Mouse (Mus musculus) hindbrain, embryonic 14.5 days (tissue): ENCODE measurements at regions not wholly inside any gene's neighbourhood (a gene's known extent, or its start where the extent isn't known, plus 50 kb on each side); places are given as distances from the start of the nearest gene placed in this dataset.
"Not testable (repeated sequence)": the region's sequence is repeated elsewhere in the genome, so short reads cannot be mapped to it uniquely, and the experiment has no call there.

ENCODE experiments used
- ATAC-seq: fragments of 200-750 bp; cut with Nextera tagmentation; 2 replicates; pipeline ENCODE4 v1.8.0; 2017; ENCODE audit warnings: moderate number of reproducible peaks, mild to moderate bottlenecking, moderate TSS enrichment, moderate library complexity; ENCODE audit not compliant: low FRiP score
- DNase-seq: peaks from one replicate; pipeline ENCODE4 v3.0.0-alpha.2; 2015; ENCODE audit warnings: low spot score
- H3K27ac ChIP-seq: fragments of 300-500 bp; sonication (generic); 2 replicates; pipeline ENCODE4 v1.5.1; 2014; ENCODE audit warnings: mild to moderate bottlenecking, moderate library complexity
- H3K27me3 ChIP-seq: fragments of 300-500 bp; sonication (generic); 2 replicates; pipeline ENCODE4 v1.6.1; 2014; ENCODE audit warnings: mild to moderate bottlenecking, low read length, mixed read lengths; ENCODE audit not compliant: control insufficient read depth, insufficient read depth
- H3K36me3 ChIP-seq: fragments of 300-500 bp; sonication (generic); replicated peaks from 2 replicates; pipeline ENCODE4 v1.6.1; 2014; ENCODE audit not compliant: control insufficient read depth, insufficient read depth
- H3K4me1 ChIP-seq: fragments of 300-500 bp; sonication (generic); replicated peaks from 2 replicates; pipeline ENCODE4 v1.6.1; 2014; ENCODE audit warnings: antibody characterized with exemption, low read length, mixed read lengths; ENCODE audit not compliant: control insufficient read depth, insufficient read depth
- H3K4me2 ChIP-seq: fragments of 300-500 bp; sonication (generic); replicated peaks from 2 replicates; pipeline ENCODE4 v1.6.1; 2014; ENCODE audit warnings: mild to moderate bottlenecking, moderate library complexity
- H3K4me3 ChIP-seq: fragments of 300-500 bp; sonication (generic); replicated peaks from 2 replicates; pipeline ENCODE4 v1.5.1; 2014; ENCODE audit warnings: mild to moderate bottlenecking, low read length
- H3K9ac ChIP-seq: fragments of 300-500 bp; sonication (generic); 2 replicates; pipeline ENCODE4 v1.6.1; 2014
- H3K9me3 ChIP-seq: fragments of 300-500 bp; sonication (generic); 2 replicates; pipeline ENCODE4 v1.6.1; 2016; ENCODE audit warnings: low read length; ENCODE audit not compliant: control insufficient read depth
- WGBS: fragments of 180-500 bp; shearing (Covaris S2); extraction: QIAGEN DNeasy Blood & Tissue Kit; methylation state at CpG from one replicate; pipeline ENCODE4 v1.1.7; 2014; 5-methylcytosine and 5-hydroxymethylcytosine counted together

DNA sequence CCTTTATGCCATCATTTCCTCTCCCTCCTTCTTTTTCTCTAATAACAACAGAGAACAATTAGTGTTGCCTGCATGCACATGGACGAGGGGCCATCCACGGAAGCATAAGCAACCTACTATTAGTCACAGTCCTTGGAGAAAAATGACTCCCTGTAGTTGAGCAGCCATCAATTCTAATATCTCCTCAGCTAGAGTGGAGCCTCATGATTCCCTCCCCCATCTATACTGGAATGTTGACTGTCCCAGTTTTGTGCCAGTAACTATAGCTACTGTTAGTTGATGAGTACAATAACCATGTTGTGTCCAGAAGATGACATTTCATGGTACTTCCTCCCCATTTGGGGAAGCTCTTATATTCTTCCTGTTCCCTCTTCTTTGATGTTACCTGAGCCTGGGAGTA lies 64.3 kb upstream of the Rtn4 start:
- WGBS: 64% methylated on average over 2 of the region's 2 CpGs
- Histone ChIP-seq H3K4me1 (no peaks in the 10 kb centered on the region), H3K36me3 (no peaks in the 10 kb centered on the region), H3K9me3 (no peaks in the 10 kb centered on the region), H3K27me3 (no peaks in the 10 kb centered on the region), H3K4me2 (no peak overlapping the region), H3K27ac (no peak overlapping the region), H3K9ac (no peak overlapping the region), H3K4me3 (no peak overlapping the region)
- ATAC-seq (no peak), DNase-seq (no peak)

- H3K27me3 ChIP-seq: no peaks in the 10 kb centered on the region
- 58% methylated on average over 1 of the region's 1 CpGs for WGBS
- peaks cover 6% of the 10 kb centered on the region; the same call in 1 of the 2 replicates for H3K4me1 ChIP-seq
- ATAC-seq (no peak), DNase-seq (no peak)
- no peaks in the 10 kb centered on the region for H3K36me3 ChIP-seq
- no peak overlapping the region for H3K27ac ChIP-seq
- H3K4me3 ChIP-seq: no peak overlapping the region
- no peak overlapping the region for H3K9ac ChIP-seq
- H3K4me2 ChIP-seq: no peak overlapping the region
- H3K9me3 ChIP-seq: no peaks in the 10 kb centered on the region
Observed at GRCm38 (mm10) chr11:29632486-29632885, 60.3 kb upstream of the Rtn4 start.

DNA sequence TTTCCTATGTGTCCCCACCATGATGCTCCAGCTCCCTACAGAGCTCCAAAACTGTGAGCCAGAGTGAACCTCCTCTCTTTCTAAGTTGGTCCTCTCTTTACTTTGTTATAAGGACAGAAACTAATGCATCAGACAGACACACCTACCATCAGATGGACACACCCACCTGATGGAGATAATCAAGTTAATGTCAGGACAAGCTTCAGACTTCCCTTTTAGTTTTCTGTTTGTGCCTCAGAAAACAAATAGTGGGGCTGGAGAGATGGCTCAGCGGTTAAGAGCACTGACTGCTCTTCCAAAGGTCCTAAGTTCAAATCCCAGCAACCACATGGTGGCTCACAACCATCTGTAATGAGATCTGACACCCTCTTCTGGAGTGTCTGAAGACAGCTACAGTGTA lies 59.5 kb upstream of the Rtn4 start:
- ATAC-seq, H3K27me3 ChIP-seq, DNase-seq, H3K9me3 ChIP-seq, H3K36me3 ChIP-seq, H3K4me2 ChIP-seq, H3K27ac ChIP-seq, H3K4me3 ChIP-seq, H3K4me1 ChIP-seq, H3K9ac ChIP-seq: not testable (repeated sequence)
- 92% methylated on average over 1 of the region's 1 CpGs for WGBS

GRCm38 (mm10) chr11:29636759-29637200 lies 56.0 kb upstream of the Rtn4 start:
- ATAC-seq: peak; percentile 51; the same call in 1 of the 2 replicates

GRCm38 (mm10) chr11:29638093-29638669 lies 54.6 kb upstream of the Rtn4 start:
- WGBS: 73% methylated on average over 8 of the region's 8 CpGs
- Histone ChIP-seq H3K4me1 (peaks cover 6% of the 10 kb centered on the region; the same call in 1 of the 2 replicates), H3K9me3 (no peaks in the 10 kb centered on the region), H3K9ac (no peak overlapping the region), H3K36me3 (no peaks in the 10 kb centered on the region), H3K27me3 (no peaks in the 10 kb centered on the region), H3K4me3 (no peak overlapping the region), H3K4me2 (no peak overlapping the region), H3K27ac (no peak overlapping the region)
- ATAC-seq (no peak), DNase-seq (no peak)

More at GRCm38 (mm10) chr11:29636759-29637200, 56.0 kb upstream of the Rtn4 start:
- Histone ChIP-seq H3K4me2 (no peak overlapping the region), H3K9me3 (no peaks in the 10 kb centered on the region), H3K4me3 (no peak overlapping the region), H3K4me1 (peaks cover 6% of the 10 kb centered on the region; the same call in 1 of the 2 replicates), H3K36me3 (no peaks in the 10 kb centered on the region), H3K27me3 (no peaks in the 10 kb centered on the region), H3K9ac (no peak overlapping the region), H3K27ac (no peak overlapping the region)
- WGBS: 35% methylated on average over 6 of the region's 6 CpGs
- DNase-seq: no peak

DNA sequence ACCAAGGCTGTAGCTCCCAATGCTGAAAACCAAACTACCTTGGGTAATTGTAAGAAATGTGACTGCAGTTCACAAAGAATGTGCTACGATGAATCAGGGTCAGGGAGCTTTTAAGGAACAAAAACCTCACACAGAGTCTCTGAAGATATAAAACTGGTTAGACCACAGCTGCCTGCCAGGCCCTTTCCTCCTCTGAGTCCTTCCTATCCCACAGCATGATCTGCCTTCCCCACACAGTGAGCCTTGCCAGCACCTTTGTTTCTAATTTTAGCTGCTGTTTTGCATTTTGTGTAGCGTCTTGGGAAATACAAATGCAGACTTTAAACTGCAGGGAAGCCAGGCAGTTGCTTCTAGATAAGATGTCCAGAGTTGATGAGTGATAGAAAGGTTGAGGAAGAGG lies 53.9 kb upstream of the Rtn4 start:
- Histone ChIP-seq H3K4me2 (no peak overlapping the region), H3K27me3 (no peaks in the 10 kb centered on the region), H3K4me1 (peaks cover 6% of the 10 kb centered on the region; the same call in 1 of the 2 replicates), H3K4me3 (no peak overlapping the region), H3K27ac (no peak overlapping the region), H3K9me3 (no peaks in the 10 kb centered on the region), H3K9ac (no peak overlapping the region), H3K36me3 (no peaks in the 10 kb centered on the region)
- ATAC-seq (no peak), DNase-seq (no peak)
- WGBS: 38% methylated on average over 2 of the region's 2 CpGs
